In genomic region chr2:47756248-47756647, GRCm38 (mm10) we compare ENCODE assay signal across 18 mouse cellular contexts.
DNase-seq lines count a peak whose midpoint lies in the region; ATAC-seq and TF ChIP-seq lines count a peak whose summit lies in the region.
"Had no signal": no experiment of that assay in that cellular context is flagged by ENCODE, and none has a peak within 500 bp of the region (broad histone marks: within the 10 kb centered on the region; RNA-seq: fewer than 3 reads in every experiment).

No protein-coding gene starts in this region.

- H3K9me3 ChIP-seq in hindbrain, postnatal 0 days (ENCODE audit: low read length) = no peaks in the 10 kb centered on the region
- no peaks in the 10 kb centered on the region for H3K9me3 ChIP-seq in hindbrain, embryonic 12.5 days (replicated peaks)
- H3K9me3 ChIP-seq in midbrain, postnatal 0 days (ENCODE audit: low read length) = no peaks in the 10 kb centered on the region
- no peaks in the 10 kb centered on the region for H3K9me3 ChIP-seq in midbrain, embryonic 11.5 days (ENCODE audit: control insufficient read depth, low read length)
- H3K9me3 ChIP-seq: G1E; limb, embryonic 10.5 days; neural tube, embryonic 13.5 days had no signal

- H3K36me3 ChIP-seq in hindbrain, postnatal 0 days (ENCODE audit: insufficient read depth, low read length) = no peaks in the 10 kb centered on the region
- no peaks in the 10 kb centered on the region for H3K36me3 ChIP-seq in hindbrain, embryonic 12.5 days
- no peaks in the 10 kb centered on the region for H3K36me3 ChIP-seq in midbrain, postnatal 0 days (ENCODE audit: insufficient read depth, low read length)
- H3K36me3 ChIP-seq in midbrain, embryonic 11.5 days (ENCODE audit: control insufficient read depth, insufficient read depth, low read length) = no peaks in the 10 kb centered on the region
- H3K36me3 ChIP-seq: G1E; limb, embryonic 10.5 days; neural tube, embryonic 13.5 days had no signal

- no peak for ATAC-seq in hindbrain, postnatal 0 days
- ATAC-seq in hindbrain, embryonic 12.5 days (ENCODE audit: low FRiP score) = no peak
- ATAC-seq in midbrain, postnatal 0 days (ENCODE audit: low FRiP score) = no peak
- no peak for ATAC-seq in midbrain, embryonic 11.5 days (ENCODE audit: low FRiP score)
- ATAC-seq: activated CD4-positive, CD25-positive, alpha-beta regulatory T cell, adult 4 months had no signal

- H3K4me3 ChIP-seq in hindbrain, postnatal 0 days (ENCODE audit: low read length) = no peak overlapping the region
- H3K4me3 ChIP-seq in hindbrain, embryonic 12.5 days = no peak overlapping the region
- H3K4me3 ChIP-seq in midbrain, postnatal 0 days (ENCODE audit: low read depth, low read length) = no peak overlapping the region
- no peak overlapping the region for H3K4me3 ChIP-seq in midbrain, embryonic 11.5 days (ENCODE audit: low read depth, low read length)
- H3K4me3 ChIP-seq: heart, adult 2 months; limb, embryonic 10.5 days; neural tube, embryonic 13.5 days had no signal

- H3K4me1 ChIP-seq in hindbrain, postnatal 0 days (ENCODE audit: insufficient read depth, low read length) = no peaks in the 10 kb centered on the region
- no peaks in the 10 kb centered on the region for H3K4me1 ChIP-seq in hindbrain, embryonic 12.5 days
- no peaks in the 10 kb centered on the region for H3K4me1 ChIP-seq in midbrain, postnatal 0 days (ENCODE audit: insufficient read depth, low read length)
- no peaks in the 10 kb centered on the region for H3K4me1 ChIP-seq in midbrain, embryonic 11.5 days (ENCODE audit: control insufficient read depth, insufficient read depth, low read length)
- H3K4me1 ChIP-seq: limb, embryonic 10.5 days; neural tube, embryonic 13.5 days had no signal

- DNase-seq in hindbrain, postnatal 0 days (ENCODE audit: low spot score) = no peak
- DNase-seq in midbrain, postnatal 0 days (ENCODE audit: low spot score) = no peak
- DNase-seq in midbrain, embryonic 11.5 days (ENCODE audit: low spot score, missing footprints) = no peak
- peak; percentile 18 for DNase-seq in brain, embryonic 14.5 days (ENCODE audit: low read depth)
- no peak for DNase-seq in gastrocnemius, adult 8-10 months (ENCODE audit: low spot score in 2 of 2)
- no peak for DNase-seq in thymus, postnatal 25 days
- DNase-seq: B cell, adult 2 months; cerebellum, adult 9-10 months; gastrocnemius, postnatal 10 days; heart, adult 2 months; right cerebral cortex, postnatal 14 days; thymus, postnatal 36 days had no signal

- no peak for TF ChIP-seq POLR2A in brain, embryonic 14.5 days (IDR thresholded peaks at IDR 0.05; ENCODE audit: borderline replicate concordance, extremely low read depth, insufficient read depth, insufficient read length, poor library complexity, severe bottlenecking)

- no peak overlapping the region for H3K27ac ChIP-seq in hindbrain, postnatal 0 days
- H3K27ac ChIP-seq in hindbrain, embryonic 12.5 days = no peak overlapping the region
- H3K27ac ChIP-seq in midbrain, postnatal 0 days (ENCODE audit: low read depth, low read length) = no peak overlapping the region
- no peak overlapping the region for H3K27ac ChIP-seq in midbrain, embryonic 11.5 days (ENCODE audit: low read depth, low read length)
- H3K27ac ChIP-seq: heart, adult 2 months; limb, embryonic 10.5 days; neural tube, embryonic 13.5 days had no signal

- no peaks in the 10 kb centered on the region for H3K27me3 ChIP-seq in hindbrain, postnatal 0 days (ENCODE audit: insufficient read depth, low read length)
- no peaks in the 10 kb centered on the region for H3K27me3 ChIP-seq in hindbrain, embryonic 12.5 days
- no peaks in the 10 kb centered on the region for H3K27me3 ChIP-seq in midbrain, postnatal 0 days (ENCODE audit: insufficient read depth, low read length)
- H3K27me3 ChIP-seq in midbrain, embryonic 11.5 days (ENCODE audit: control insufficient read depth, insufficient read depth, low read length) = no peaks in the 10 kb centered on the region
- H3K27me3 ChIP-seq: neural tube, embryonic 13.5 days had no signal

- WGBS in hindbrain, postnatal 0 days = 59% methylated on average over 4 of the region's 4 CpGs
- WGBS in hindbrain, embryonic 12.5 days = 58% methylated on average over 4 of the region's 4 CpGs
- 65% methylated on average over 4 of the region's 4 CpGs for WGBS in midbrain, postnatal 0 days
- WGBS in midbrain, embryonic 11.5 days = 58% methylated on average over 4 of the region's 4 CpGs

- peak; percentile 13; the same call in 1 of the 2 replicates for TF ChIP-seq CTCF in hindbrain, postnatal 0 days (IDR thresholded peaks at IDR 0.05; ENCODE audit: low read depth)
- TF ChIP-seq CTCF in midbrain, postnatal 0 days (IDR thresholded peaks at IDR 0.05) = peak; percentile 40; the same call in 1 of the 2 replicates
- peak; percentile 25; the same call in 1 of the 2 replicates for TF ChIP-seq CTCF in brain, embryonic 14.5 days (IDR thresholded peaks at IDR 0.05; ENCODE audit: borderline replicate concordance, extremely low read depth, insufficient read depth, insufficient read length)

- H3K9ac ChIP-seq in hindbrain, postnatal 0 days (replicated peaks; ENCODE audit: low read length) = no peak overlapping the region
- no peak overlapping the region for H3K9ac ChIP-seq in hindbrain, embryonic 12.5 days
- no peak overlapping the region for H3K9ac ChIP-seq in midbrain, postnatal 0 days (replicated peaks; ENCODE audit: low read length, poor library complexity, severe bottlenecking)
- H3K9ac ChIP-seq in midbrain, embryonic 11.5 days (ENCODE audit: low read length) = no peak overlapping the region
- H3K9ac ChIP-seq: neural tube, embryonic 13.5 days had no signal

- no peak overlapping the region for H3K4me2 ChIP-seq in hindbrain, postnatal 0 days (ENCODE audit: low read depth, low read length)
- no peak overlapping the region for H3K4me2 ChIP-seq in hindbrain, embryonic 12.5 days (replicated peaks)
- no peak overlapping the region for H3K4me2 ChIP-seq in midbrain, postnatal 0 days (ENCODE audit: low read depth, low read length, poor library complexity, severe bottlenecking)
- H3K4me2 ChIP-seq in midbrain, embryonic 11.5 days = no peak overlapping the region
- H3K4me2 ChIP-seq: liver, embryonic 11.5 days; neural tube, embryonic 13.5 days had no signal
